Mouse (Mus musculus) left cerebral cortex, postnatal 36 days (tissue): ENCODE data around the gene Kdelr1. TPM values are rescaled to one million over a fixed set of nuclear protein-coding genes. Genes with fewer than 3 reads are reported as not detected.
"Not testable (repeated sequence)": the region's sequence is repeated elsewhere in the genome, so short reads cannot be mapped to it uniquely, and the experiment has no call there.

Experiments
- DNase-seq, 2 experiments: peaks; one replicate each; pipeline ENCODE4 v3.0.0; 2021 to 2022; ENCODE audit warnings: low spot score in 2 of 2, mixed read lengths in 1 of 2
- intact Hi-C: fragments of 180-260 bp; cut with DNase I; formaldehyde crosslinking; loops from one replicate; pipeline ENCODE4 v1.15.1; 2025
- total RNA-seq, 2 experiments: library from RNA; stranded (reverse); gene quantifications; 2 replicates each; pipeline ENCODE4 v1.2.3; 2021

The Kdelr1 gene
- total RNA-seq, 2 experiments from 2014 or later: 71.0 to 80.0 TPM

GRCm38 (mm10) chr7:45869107-45869670 is 3.4 kb upstream of the Kdelr1 start:
- intact Hi-C loops: no loop called here

GRCm38 (mm10) chr7:45869787-45870186 is 2.8 kb upstream of the Kdelr1 start:
- no peak for DNase-seq
- intact Hi-C loops: loop anchor here (5.0 kb wide), 1 partner anchor 68 kb away; no protein-coding TSS in a partner anchor

More at GRCm38 (mm10) chr7:45869107-45869670, 3.4 kb upstream of the Kdelr1 start:
- DNase-seq: no peak

GRCm38 (mm10) chr7:45870282-45871058 is 2.1 kb upstream of the Kdelr1 start:
- DNase-seq: no peak
- intact Hi-C loops: loop anchor here (5.0 kb wide), 1 partner anchor 67 kb away; no protein-coding TSS in a partner anchor

GRCm38 (mm10) chr7:45873061-45873947 is 732 bp downstream of the Kdelr1 start:
- peak; percentile 61 to 62 for DNase-seq
- intact Hi-C loops: loop anchor here (2.0 to 5.0 kb wide), 2 partner anchors 64 to 135 kb away; no protein-coding TSS in a partner anchor

- DNase-seq: no peak
- intact Hi-C loops: no loop called here
Observed at GRCm38 (mm10) chr7:45876895-45877294, 4.3 kb downstream of the Kdelr1 start.

- intact Hi-C loops, DNase-seq: not testable (repeated sequence)
Observed at GRCm38 (mm10) chr7:45878278-45878677, 5.7 kb downstream of the Kdelr1 start, which contains the start of gene Grin2d. TSS of gene Grin2d (minus strand) at chr7:45878378.

- intact Hi-C loops: no loop called here
- DNase-seq: no peak
Observed at GRCm38 (mm10) chr7:45880531-45880930, 8.0 kb downstream of the Kdelr1 start.

- no peak for DNase-seq
- intact Hi-C loops: no loop called here
Observed at GRCm38 (mm10) chr7:45881011-45881410, 8.4 kb downstream of the Kdelr1 start.

- intact Hi-C loops: no loop called here
- DNase-seq: no peak
Observed at GRCm38 (mm10) chr7:45887246-45887645, 14.7 kb downstream of the Kdelr1 start.

GRCm38 (mm10) chr7:45892651-45893050 is 20.1 kb downstream of the Kdelr1 start:
- intact Hi-C loops: no loop called here
- DNase-seq: no peak

GRCm38 (mm10) chr7:45895931-45896516 is 23.5 kb downstream of the Kdelr1 start:
- intact Hi-C loops: no loop called here
- no peak for DNase-seq

- intact Hi-C loops: no loop called here
- peak; percentile 96 to 97 for DNase-seq
Observed at GRCm38 (mm10) chr7:45896517-45897257, 24.1 kb downstream of the Kdelr1 start, which contains the start of the genes Syngr4 and Tmem143. TSS of gene Syngr4 (minus strand) at chr7:45896714. TSS of gene Tmem143 (plus strand) at chr7:45896941.

- intact Hi-C loops: no loop called here
- peak; percentile 63 to 66 for DNase-seq
Observed at GRCm38 (mm10) chr7:45897258-45897757, 24.7 kb downstream of the Kdelr1 start.

GRCm38 (mm10) chr7:45898125-45898524 is 25.6 kb downstream of the Kdelr1 start:
- DNase-seq, intact Hi-C loops: not testable (repeated sequence)

GRCm38 (mm10) chr7:45901562-45901961 is 29.0 kb downstream of the Kdelr1 start:
- intact Hi-C loops: no loop called here
- no peak for DNase-seq

- DNase-seq: no peak
- intact Hi-C loops: no loop called here
Observed at GRCm38 (mm10) chr7:45902481-45903002, 30.0 kb downstream of the Kdelr1 start.

- intact Hi-C loops: no loop called here
- no peak for DNase-seq
Observed at GRCm38 (mm10) chr7:45906622-45907021, 34.0 kb downstream of the Kdelr1 start.

GRCm38 (mm10) chr7:45908384-45908783 is 35.8 kb downstream of the Kdelr1 start:
- intact Hi-C loops: no loop called here
- no peak for DNase-seq
